Mouse (Mus musculus) limb, embryonic 11.5 days (tissue): Measurements from ENCODE around the gene Prrc2b. TPM values are rescaled to one million over a fixed set of nuclear protein-coding genes. Genes with fewer than 3 reads are reported as not detected.

Source experiments
- ATAC-seq: fragments of 200-750 bp; cut with Nextera tagmentation; 2 replicates; pipeline ENCODE4 v1.8.0; 2017; ENCODE audit warnings: low read depth; ENCODE audit not compliant: insufficient number of reproducible peaks, low FRiP score, low TSS enrichment
- DNase-seq: peaks from one replicate; pipeline ENCODE4 v3.0.0-alpha.2; 2015; ENCODE audit warnings: low spot score
- H3K27ac ChIP-seq: fragments of 300-500 bp; sonication (generic); replicated peaks from 2 replicates; pipeline ENCODE4 v1.5.1; 2014; ENCODE audit warnings: low read depth, mild to moderate bottlenecking, low read length
- H3K27me3 ChIP-seq: fragments of 300-500 bp; sonication (generic); 2 replicates; pipeline ENCODE4 v1.6.1; 2014; ENCODE audit warnings: mild to moderate bottlenecking, low read length, mixed read lengths; ENCODE audit not compliant: control insufficient read depth, insufficient read depth
- H3K36me3 ChIP-seq: fragments of 300-500 bp; sonication (generic); 2 replicates; pipeline ENCODE4 v1.6.1; 2014; ENCODE audit warnings: mild to moderate bottlenecking, low read length, moderate library complexity, mixed read lengths; ENCODE audit not compliant: control insufficient read depth, insufficient read depth
- H3K4me1 ChIP-seq: fragments of 300-500 bp; sonication (generic); 2 replicates; pipeline ENCODE4 v1.6.1; 2014; ENCODE audit warnings: low read length, mixed read lengths; ENCODE audit not compliant: control insufficient read depth, insufficient read depth
- H3K4me2 ChIP-seq: fragments of 300-500 bp; sonication (generic); 2 replicates; pipeline ENCODE4 v1.6.1; 2014; ENCODE audit warnings: low read depth, mild to moderate bottlenecking, moderate library complexity; ENCODE audit not compliant: severe bottlenecking
- H3K4me3 ChIP-seq: fragments of 300-500 bp; sonication (generic); 2 replicates; pipeline ENCODE4 v1.5.1; 2014; ENCODE audit warnings: low read depth, low read length
- H3K9ac ChIP-seq: fragments of 300-500 bp; sonication (generic); 2 replicates; pipeline ENCODE4 v1.6.1; 2014; ENCODE audit warnings: mild to moderate bottlenecking, low read length
- H3K9me3 ChIP-seq: fragments of 300-500 bp; sonication (generic); 2 replicates; pipeline ENCODE4 v1.6.1; 2016; ENCODE audit warnings: low read length; ENCODE audit not compliant: control insufficient read depth
- WGBS: fragments of 180-500 bp; shearing (Covaris S2); extraction: QIAGEN DNeasy Blood & Tissue Kit; methylation state at CpG from one replicate; pipeline ENCODE4 v1.1.7; 2014; 5-methylcytosine and 5-hydroxymethylcytosine counted together
- polyA plus RNA-seq: library from polyadenylated mRNA; unstranded; fragments of >200 nt; fragmentation: Nextera tagmentation; extraction: Ambion mirVana; gene quantifications from 2 replicates; pipeline ENCODE4 v1.2.1, GENCODE M21; 2014

The Prrc2b gene
- polyA plus RNA-seq, 1 experiment from 2014 or later: 62.5 TPM

- DNase-seq: peak; percentile 41
- H3K27ac ChIP-seq: no peak overlapping the region
- WGBS: 17% methylated on average over 4 of the region's 4 CpGs
Measured at GRCm38 (mm10) chr2:32153791-32154119, 2.9 kb downstream of the Prrc2b start.

GRCm38 (mm10) chr2:32154334-32154997, 3.6 kb downstream of the Prrc2b start:
- no peaks in the 10 kb centered on the region for H3K27me3 ChIP-seq
- peak overlapping the region; percentile 38; the same call in 1 of the 2 replicates for H3K9ac ChIP-seq
- H3K36me3 ChIP-seq: no peaks in the 10 kb centered on the region; the same call in 1 of the 2 replicates
- WGBS: 26% methylated on average over 9 of the region's 9 CpGs
- no peaks in the 10 kb centered on the region for H3K9me3 ChIP-seq
- peak overlapping the region; percentile 80; the same call in 1 of the 2 replicates for H3K4me2 ChIP-seq
- no peak overlapping the region; the same call in 1 of the 2 replicates for H3K27ac ChIP-seq
- ATAC-seq (no peak), DNase-seq (no peak)
- H3K4me1 ChIP-seq: peaks cover 59% of the 10 kb centered on the region
- H3K4me3 ChIP-seq: peak overlapping the region; percentile 23

More at GRCm38 (mm10) chr2:32153791-32154119, 2.9 kb downstream of the Prrc2b start:
- Histone ChIP-seq H3K4me1 (peaks cover 56% of the 10 kb centered on the region), H3K4me3 (peak overlapping the region; percentile 77), H3K9ac (no peak overlapping the region; the same call in 1 of the 2 replicates), H3K4me2 (peak overlapping the region; percentile 80), H3K27me3 (no peaks in the 10 kb centered on the region), H3K9me3 (no peaks in the 10 kb centered on the region), H3K36me3 (no peaks in the 10 kb centered on the region; the same call in 1 of the 2 replicates)
- no peak for ATAC-seq

GRCm38 (mm10) chr2:32154998-32155541, 4.2 kb downstream of the Prrc2b start:
- H3K9ac ChIP-seq: no peak overlapping the region
- H3K36me3 ChIP-seq: no peaks in the 10 kb centered on the region; the same call in 1 of the 2 replicates
- H3K4me2 ChIP-seq: no peak overlapping the region
- H3K9me3 ChIP-seq: no peaks in the 10 kb centered on the region
- no peak overlapping the region for H3K4me3 ChIP-seq
- peaks cover 59% of the 10 kb centered on the region for H3K4me1 ChIP-seq
- ATAC-seq (no peak), DNase-seq (no peak)
- H3K27ac ChIP-seq: no peak overlapping the region; the same call in 1 of the 2 replicates
- WGBS: 66% methylated on average over 7 of the region's 7 CpGs
- H3K27me3 ChIP-seq: no peaks in the 10 kb centered on the region

- no peaks in the 10 kb centered on the region for H3K27me3 ChIP-seq
- ATAC-seq: no peak
- H3K27ac ChIP-seq: no peak overlapping the region
- peaks cover 59% of the 10 kb centered on the region for H3K4me1 ChIP-seq
- no peaks in the 10 kb centered on the region for H3K9me3 ChIP-seq
- H3K4me3 ChIP-seq: no peak overlapping the region
- 33% methylated on average over 6 of the region's 6 CpGs for WGBS
- no peak for DNase-seq
- no peak overlapping the region for H3K9ac ChIP-seq
- no peaks in the 10 kb centered on the region; the same call in 1 of the 2 replicates for H3K36me3 ChIP-seq
- no peak overlapping the region for H3K4me2 ChIP-seq
Measured at GRCm38 (mm10) chr2:32155614-32156013, 4.7 kb downstream of the Prrc2b start.

- DNase-seq (no peak), ATAC-seq (no peak)
- no peaks in the 10 kb centered on the region for H3K27me3 ChIP-seq
- 0 out of 2 replicates have a peak overlapping the region, but pooled peaks have one; percentile 7 for H3K4me2 ChIP-seq
- peaks cover 59% of the 10 kb centered on the region for H3K4me1 ChIP-seq
- peak overlapping the region; percentile 74 for H3K27ac ChIP-seq
- peak overlapping the region; percentile 18; the same call in 1 of the 2 replicates for H3K9ac ChIP-seq
- WGBS: 55% methylated on average over 10 of the region's 10 CpGs
- no peak overlapping the region for H3K4me3 ChIP-seq
- H3K9me3 ChIP-seq: no peaks in the 10 kb centered on the region
- H3K36me3 ChIP-seq: no peaks in the 10 kb centered on the region; the same call in 1 of the 2 replicates
Measured at GRCm38 (mm10) chr2:32156645-32157044, 5.8 kb downstream of the Prrc2b start.

GRCm38 (mm10) chr2:32157328-32157727, 6.4 kb downstream of the Prrc2b start:
- no peak for ATAC-seq
- H3K9me3 ChIP-seq: no peaks in the 10 kb centered on the region
- H3K27ac ChIP-seq: peak overlapping the region; percentile 74
- WGBS: 32% methylated on average over 4 of the region's 4 CpGs
- H3K4me2 ChIP-seq: 0 out of 2 replicates have a peak overlapping the region, but pooled peaks have one; percentile 7
- no peaks in the 10 kb centered on the region for H3K27me3 ChIP-seq
- no peak overlapping the region for H3K4me3 ChIP-seq
- DNase-seq: peak; percentile 34
- no peaks in the 10 kb centered on the region; the same call in 1 of the 2 replicates for H3K36me3 ChIP-seq
- no peak overlapping the region for H3K9ac ChIP-seq
- peaks cover 57% of the 10 kb centered on the region for H3K4me1 ChIP-seq

GRCm38 (mm10) chr2:32158616-32159239, 7.8 kb downstream of the Prrc2b start:
- Histone ChIP-seq H3K4me2 (no peak overlapping the region), H3K4me1 (peaks cover 44% of the 10 kb centered on the region), H3K36me3 (peaks cover 2% of the 10 kb centered on the region; the same call in 1 of the 2 replicates), H3K4me3 (no peak overlapping the region), H3K9ac (no peak overlapping the region), H3K27ac (no peak overlapping the region), H3K27me3 (no peaks in the 10 kb centered on the region), H3K9me3 (no peaks in the 10 kb centered on the region)
- DNase-seq (no peak), ATAC-seq (no peak)
- 65% methylated on average over 12 of the region's 12 CpGs for WGBS

- Histone ChIP-seq H3K4me1 (peaks cover 31% of the 10 kb centered on the region), H3K4me2 (no peak overlapping the region), H3K4me3 (no peak overlapping the region), H3K9me3 (no peaks in the 10 kb centered on the region), H3K27ac (no peak overlapping the region), H3K36me3 (peaks cover 2% of the 10 kb centered on the region; the same call in 1 of the 2 replicates), H3K9ac (no peak overlapping the region), H3K27me3 (no peaks in the 10 kb centered on the region)
- DNase-seq (no peak), ATAC-seq (no peak)
- WGBS: 92% methylated on average over 3 of the region's 3 CpGs
Measured at GRCm38 (mm10) chr2:32160525-32160924, 9.6 kb downstream of the Prrc2b start.
